Mouse (Mus musculus): ENCODE measurements at regions not wholly inside any gene's neighbourhood (a gene's known extent, or its start where the extent isn't known, plus 50 kb on each side); places are given as distances from the start of the nearest gene placed in this dataset.

GRCm38 (mm10) chr7:36934792-36935555 lies 237.1 kb downstream of the Tshz3 start:
- DNase-seq: no peak
- intact Hi-C loops (cut with DNase I): no loop called here

- DNase-seq: no peak
- intact Hi-C loops (cut with DNase I): no loop called here
Measured at GRCm38 (mm10) chr7:36940611-36941010, 242.7 kb downstream of the Tshz3 start.

GRCm38 (mm10) chr7:36945024-36945815 lies 247.3 kb downstream of the Tshz3 start:
- DNase-seq: no peak
- intact Hi-C loops (cut with DNase I): no loop called here

- no peak for DNase-seq
Measured at GRCm38 (mm10) chr7:36949511-36949910, 251.6 kb downstream of the Tshz3 start.

GRCm38 (mm10) chr7:36955376-36955775 lies 257.5 kb downstream of the Tshz3 start:
- no peak for DNase-seq
- intact Hi-C loops (cut with DNase I): no loop called here

More at GRCm38 (mm10) chr7:36949511-36949910, 251.6 kb downstream of the Tshz3 start:
- intact Hi-C loops (cut with DNase I): no loop called here

GRCm38 (mm10) chr7:36958255-36958654 lies 260.3 kb downstream of the Tshz3 start:
- intact Hi-C loops (cut with DNase I): no loop called here
- peak; percentile 11 to 47 for DNase-seq

- DNase-seq: no peak
- intact Hi-C loops (cut with DNase I): loop anchor here (10.0 kb wide), 2 partner anchors 277 to 373 kb away; partner anchors contain the start of gene Tshz3
Measured at GRCm38 (mm10) chr7:36971772-36972171, 273.9 kb downstream of the Tshz3 start.

GRCm38 (mm10) chr7:36973654-36974320 lies 275.9 kb downstream of the Tshz3 start:
- intact Hi-C loops (cut with DNase I): loop anchor here (2.0 to 10.0 kb wide), 3 partner anchors 279 to 1073 kb away; partner anchors contain the start of gene Tshz3
- DNase-seq: peak in 1 of 2 experiments; percentile 23

GRCm38 (mm10) chr7:36974573-36974972 lies 276.7 kb downstream of the Tshz3 start:
- peak; percentile 12 to 51 for DNase-seq
- intact Hi-C loops (cut with DNase I): loop anchor here (2.0 to 10.0 kb wide), 3 partner anchors 280 to 1074 kb away; partner anchors contain the start of gene Tshz3

GRCm38 (mm10) chr7:36975475-36975874 lies 277.6 kb downstream of the Tshz3 start:
- DNase-seq: peak; percentile 13 to 26
- intact Hi-C loops (cut with DNase I): loop anchor here (2.0 to 10.0 kb wide), 4 partner anchors 281 to 1075 kb away; partner anchors contain the start of gene Tshz3

- intact Hi-C loops (cut with DNase I): loop anchor here (5.0 to 10.0 kb wide), 3 partner anchors 283 to 906 kb away; partner anchors contain the start of gene Tshz3
- DNase-seq: no peak
Measured at GRCm38 (mm10) chr7:36977819-36978218, 279.9 kb downstream of the Tshz3 start.

GRCm38 (mm10) chr7:36989380-36989779 lies 291.5 kb downstream of the Tshz3 start:
- no peak for DNase-seq
- intact Hi-C loops (cut with DNase I): no loop called here

GRCm38 (mm10) chr7:37004601-37005000 lies 306.7 kb downstream of the Tshz3 start:
- intact Hi-C loops (cut with DNase I): no loop called here
- peak in 1 of 2 experiments; percentile 45 for DNase-seq

GRCm38 (mm10) chr7:37005701-37006100 lies 307.8 kb downstream of the Tshz3 start:
- intact Hi-C loops (cut with DNase I): no loop called here
- no peak for DNase-seq

GRCm38 (mm10) chr7:37006921-37007320 lies 309.0 kb downstream of the Tshz3 start:
- intact Hi-C loops (cut with DNase I): no loop called here
- DNase-seq: peak; percentile 23 to 35

- DNase-seq: peak; percentile 16 to 25
- intact Hi-C loops (cut with DNase I): no loop called here
Measured at GRCm38 (mm10) chr7:37011180-37011754, 313.3 kb downstream of the Tshz3 start.

- intact Hi-C loops (cut with DNase I): no loop called here
- DNase-seq: no peak
Measured at GRCm38 (mm10) chr7:37020078-37020477, 322.2 kb downstream of the Tshz3 start.

- intact Hi-C loops (cut with DNase I): no loop called here
- no peak for DNase-seq
Measured at GRCm38 (mm10) chr7:37024501-37025025, 326.6 kb downstream of the Tshz3 start.

GRCm38 (mm10) chr7:37064582-37065458 lies 366.9 kb downstream of the Tshz3 start:
- intact Hi-C loops (cut with DNase I): no loop called here
- peak; percentile 33 to 41 for DNase-seq

Measured in heart, postnatal 14 days (tissue).